Mouse (Mus musculus): ENCODE measurements around the gene Tnfrsf11a. TPM values are rescaled to one million over a fixed set of nuclear protein-coding genes. Genes with fewer than 3 reads are reported as not detected.

The Tnfrsf11a gene
- polyA plus RNA-seq, 1 experiment from 2014 or later: 0.33 TPM

GRCm38 (mm10) chr1:105814402-105815270 lies 34.1 kb downstream of the Tnfrsf11a start:
- no peak overlapping the region for H3K4me2 ChIP-seq (replicated peaks)
- no peaks in the 10 kb centered on the region for H3K9me3 ChIP-seq
- peak; percentile 32; the same call in 1 of the 2 replicates for ATAC-seq (ENCODE audit: low FRiP score, low read depth)
- H3K27ac ChIP-seq (replicated peaks): no peak overlapping the region
- 0 out of 2 replicates have a peak, but pooled peaks cover 3% of the 10 kb centered on the region for H3K27me3 ChIP-seq
- H3K36me3 ChIP-seq: no peaks in the 10 kb centered on the region
- H3K4me1 ChIP-seq: 0 out of 2 replicates have a peak, but pooled peaks cover 9% of the 10 kb centered on the region
- 50% methylated on average over 14 of the region's 14 CpGs for WGBS
- H3K9ac ChIP-seq (replicated peaks): no peak overlapping the region
- no peak overlapping the region for H3K4me3 ChIP-seq

- ATAC-seq (ENCODE audit: low FRiP score, low read depth): peak; percentile 59
Measured at GRCm38 (mm10) chr1:105815310-105815709, 34.8 kb downstream of the Tnfrsf11a start.

GRCm38 (mm10) chr1:105815736-105816135 lies 35.2 kb downstream of the Tnfrsf11a start:
- Histone ChIP-seq H3K4me1 (0 out of 2 replicates have a peak, but pooled peaks cover 9% of the 10 kb centered on the region), H3K9ac (replicated peaks) (no peak overlapping the region), H3K27ac (replicated peaks) (no peak overlapping the region), H3K27me3 (0 out of 2 replicates have a peak, but pooled peaks cover 3% of the 10 kb centered on the region), H3K36me3 (no peaks in the 10 kb centered on the region), H3K4me3 (no peak overlapping the region), H3K4me2 (replicated peaks) (no peak overlapping the region), H3K9me3 (no peaks in the 10 kb centered on the region)
- no peak for ATAC-seq (ENCODE audit: low FRiP score, low read depth)
- 83% methylated on average over 3 of the region's 3 CpGs for WGBS

More at GRCm38 (mm10) chr1:105815310-105815709, 34.8 kb downstream of the Tnfrsf11a start:
- H3K9me3 ChIP-seq: no peaks in the 10 kb centered on the region
- H3K4me2 ChIP-seq (replicated peaks): no peak overlapping the region
- H3K9ac ChIP-seq (replicated peaks): no peak overlapping the region
- H3K4me3 ChIP-seq: no peak overlapping the region
- no peak overlapping the region for H3K27ac ChIP-seq (replicated peaks)
- H3K27me3 ChIP-seq: 0 out of 2 replicates have a peak, but pooled peaks cover 3% of the 10 kb centered on the region
- 0 out of 2 replicates have a peak, but pooled peaks cover 9% of the 10 kb centered on the region for H3K4me1 ChIP-seq
- H3K36me3 ChIP-seq: no peaks in the 10 kb centered on the region
- WGBS: 30% methylated on average over 2 of the region's 2 CpGs

DNA sequence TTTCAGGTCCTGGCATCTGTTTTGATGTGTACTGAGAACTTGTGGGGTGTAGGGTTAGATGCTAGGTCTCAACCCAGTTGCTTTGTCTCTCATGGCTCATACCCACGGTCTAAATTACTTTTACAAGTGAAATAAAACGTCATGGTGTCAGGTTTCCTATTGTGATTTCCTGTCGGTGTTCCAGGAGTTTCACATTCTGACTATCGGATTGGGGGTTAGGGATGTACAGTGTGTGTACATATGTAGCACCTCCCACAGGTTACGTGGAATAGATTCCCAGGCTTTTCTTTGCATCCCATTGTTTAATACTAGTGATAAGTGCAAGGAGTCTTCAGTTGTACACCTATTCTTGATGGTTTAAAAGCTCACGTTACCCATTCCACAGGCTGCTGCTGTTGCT lies 38.5 kb downstream of the Tnfrsf11a start:
- Histone ChIP-seq H3K4me3 (no peak overlapping the region), H3K9me3 (no peaks in the 10 kb centered on the region), H3K9ac (replicated peaks) (no peak overlapping the region), H3K36me3 (no peaks in the 10 kb centered on the region), H3K27me3 (no peaks in the 10 kb centered on the region), H3K27ac (replicated peaks) (no peak overlapping the region), H3K4me2 (replicated peaks) (no peak overlapping the region), H3K4me1 (0 out of 2 replicates have a peak, but pooled peaks cover 9% of the 10 kb centered on the region)
- no peak for ATAC-seq (ENCODE audit: low FRiP score, low read depth)
- WGBS: 58% methylated on average over 6 of the region's 6 CpGs

DNA sequence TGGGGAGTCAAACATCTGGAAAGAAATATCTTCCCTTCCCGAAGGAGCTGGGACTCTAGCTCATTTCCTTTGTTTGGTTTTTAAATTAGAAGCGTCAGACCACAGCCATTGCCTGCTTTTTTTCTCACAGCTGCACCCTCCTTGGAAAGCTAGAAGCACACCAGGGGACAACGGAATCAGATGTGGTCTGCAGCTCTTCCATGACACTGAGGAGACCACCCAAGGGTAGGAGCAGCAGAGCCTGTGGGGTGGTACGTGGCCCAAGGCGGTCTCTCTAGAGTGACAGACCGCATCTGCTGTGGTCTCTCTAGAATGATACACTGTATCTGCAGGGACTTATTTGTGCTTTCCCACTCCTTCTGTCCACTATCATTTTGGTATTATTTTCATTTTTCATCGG lies 39.2 kb downstream of the Tnfrsf11a start:
- 69% methylated on average over 7 of the region's 7 CpGs for WGBS
- Histone ChIP-seq H3K4me3 (no peak overlapping the region), H3K4me1 (0 out of 2 replicates have a peak, but pooled peaks cover 6% of the 10 kb centered on the region), H3K36me3 (no peaks in the 10 kb centered on the region), H3K4me2 (replicated peaks) (no peak overlapping the region), H3K27ac (replicated peaks) (no peak overlapping the region), H3K27me3 (no peaks in the 10 kb centered on the region), H3K9me3 (no peaks in the 10 kb centered on the region), H3K9ac (replicated peaks) (no peak overlapping the region)
- no peak for ATAC-seq (ENCODE audit: low FRiP score, low read depth)

- H3K27ac ChIP-seq (replicated peaks): no peak overlapping the region
- no peak overlapping the region for H3K4me2 ChIP-seq (replicated peaks)
- no peaks in the 10 kb centered on the region for H3K27me3 ChIP-seq
- WGBS: 95% methylated on average over 4 of the region's 4 CpGs
- no peak overlapping the region for H3K9ac ChIP-seq (replicated peaks)
- no peak overlapping the region for H3K4me3 ChIP-seq
- no peak for ATAC-seq (ENCODE audit: low FRiP score, low read depth)
- no peaks in the 10 kb centered on the region for H3K36me3 ChIP-seq
- H3K4me1 ChIP-seq: no peaks in the 10 kb centered on the region
- H3K9me3 ChIP-seq: no peaks in the 10 kb centered on the region
Measured at GRCm38 (mm10) chr1:105824356-105824755, 43.8 kb downstream of the Tnfrsf11a start.

- Histone ChIP-seq H3K4me2 (replicated peaks) (no peak overlapping the region), H3K4me3 (no peak overlapping the region), H3K27ac (replicated peaks) (no peak overlapping the region), H3K9me3 (no peaks in the 10 kb centered on the region), H3K36me3 (no peaks in the 10 kb centered on the region), H3K9ac (replicated peaks) (no peak overlapping the region), H3K27me3 (no peaks in the 10 kb centered on the region), H3K4me1 (no peaks in the 10 kb centered on the region)
- no peak for ATAC-seq (ENCODE audit: low FRiP score, low read depth)
- 73% methylated on average over 4 of the region's 4 CpGs for whole genome bisulfite sequencing
Measured at GRCm38 (mm10) chr1:105824980-105825379, 44.5 kb downstream of the Tnfrsf11a start.

- no peak for ATAC-seq (ENCODE audit: low FRiP score, low read depth)
- Histone ChIP-seq H3K4me2 (replicated peaks) (no peak overlapping the region), H3K4me1 (no peaks in the 10 kb centered on the region), H3K27ac (replicated peaks) (no peak overlapping the region), H3K4me3 (no peak overlapping the region), H3K9me3 (no peaks in the 10 kb centered on the region), H3K27me3 (no peaks in the 10 kb centered on the region), H3K36me3 (no peaks in the 10 kb centered on the region), H3K9ac (replicated peaks) (no peak overlapping the region)
- WGBS: 79% methylated on average over 7 of the region's 7 CpGs
Measured at GRCm38 (mm10) chr1:105827374-105827773, 46.9 kb downstream of the Tnfrsf11a start.

DNA sequence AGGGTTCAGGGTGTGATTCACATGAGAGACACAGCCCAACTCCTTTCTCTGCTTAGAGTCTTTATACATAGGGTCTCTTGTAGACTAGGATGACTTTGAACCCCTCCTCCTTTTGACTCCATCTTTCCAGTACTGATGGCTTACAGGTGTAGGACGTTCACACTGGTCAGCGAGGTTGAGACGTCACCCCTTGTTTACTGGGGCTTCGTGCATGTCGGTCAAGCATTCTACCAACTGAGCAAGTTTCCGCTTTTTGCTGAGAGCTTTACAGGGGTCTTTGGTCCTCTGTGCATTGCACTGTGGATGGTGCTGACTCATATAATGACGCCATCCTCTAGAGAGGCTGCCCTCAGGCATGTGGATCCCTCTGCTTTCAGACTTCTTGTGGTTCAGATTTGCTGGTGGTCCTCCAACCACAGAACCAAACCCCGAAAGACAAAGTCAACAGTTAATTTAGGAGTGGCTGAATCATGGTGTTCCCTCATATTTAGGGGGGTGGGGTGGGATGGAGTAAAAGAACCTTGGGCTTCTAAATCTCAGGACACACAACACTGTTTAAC lies 47.3 kb downstream of the Tnfrsf11a start:
- H3K27me3 ChIP-seq: no peaks in the 10 kb centered on the region
- 93% methylated on average over 8 of the region's 8 CpGs for WGBS
- H3K9me3 ChIP-seq: no peaks in the 10 kb centered on the region
- H3K36me3 ChIP-seq: no peaks in the 10 kb centered on the region
- H3K27ac ChIP-seq (replicated peaks): no peak overlapping the region
- no peak overlapping the region for H3K4me3 ChIP-seq
- H3K4me1 ChIP-seq: no peaks in the 10 kb centered on the region
- no peak overlapping the region for H3K9ac ChIP-seq (replicated peaks)
- H3K4me2 ChIP-seq (replicated peaks): no peak overlapping the region
- ATAC-seq (ENCODE audit: low FRiP score, low read depth): no peak

DNA sequence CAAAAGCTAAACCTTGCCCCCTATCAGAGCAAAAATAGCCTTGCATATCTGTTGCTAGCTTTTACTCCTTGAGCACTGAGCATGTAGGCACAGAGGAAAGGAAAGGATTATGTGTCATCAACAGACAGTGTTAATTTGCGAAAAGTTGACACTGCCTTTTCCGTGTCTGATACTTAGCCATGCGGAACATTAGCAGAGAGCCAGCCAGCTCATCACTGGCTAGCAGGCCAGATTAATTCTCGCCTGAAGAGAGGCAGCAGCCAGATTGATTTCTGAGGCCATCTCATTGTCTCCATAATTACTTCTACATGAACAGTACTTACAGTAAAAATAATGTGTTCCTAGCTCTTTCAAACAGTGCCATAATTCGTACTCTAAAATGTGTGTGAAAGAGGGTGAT lies 48.7 kb downstream of the Tnfrsf11a start:
- Histone ChIP-seq H3K4me3 (no peak overlapping the region), H3K4me1 (no peaks in the 10 kb centered on the region), H3K9me3 (no peaks in the 10 kb centered on the region), H3K27me3 (no peaks in the 10 kb centered on the region), H3K9ac (replicated peaks) (no peak overlapping the region), H3K36me3 (no peaks in the 10 kb centered on the region), H3K4me2 (replicated peaks) (no peak overlapping the region), H3K27ac (replicated peaks) (no peak overlapping the region)
- WGBS: 53% methylated on average over 5 of the region's 5 CpGs
- no peak for ATAC-seq (ENCODE audit: low FRiP score, low read depth)

- no peak for ATAC-seq (ENCODE audit: low FRiP score, low read depth)
- H3K9me3 ChIP-seq: no peaks in the 10 kb centered on the region
- H3K4me1 ChIP-seq: no peaks in the 10 kb centered on the region
- no peaks in the 10 kb centered on the region for H3K27me3 ChIP-seq
- no peak overlapping the region for H3K27ac ChIP-seq (replicated peaks)
- no peak overlapping the region for H3K4me2 ChIP-seq (replicated peaks)
- 92% methylated on average over 1 of the region's 1 CpGs for WGBS
- H3K9ac ChIP-seq (replicated peaks): no peak overlapping the region
- no peaks in the 10 kb centered on the region for H3K36me3 ChIP-seq
- H3K4me3 ChIP-seq: no peak overlapping the region
Measured at GRCm38 (mm10) chr1:105832784-105833183, 52.3 kb downstream of the Tnfrsf11a start.

DNA sequence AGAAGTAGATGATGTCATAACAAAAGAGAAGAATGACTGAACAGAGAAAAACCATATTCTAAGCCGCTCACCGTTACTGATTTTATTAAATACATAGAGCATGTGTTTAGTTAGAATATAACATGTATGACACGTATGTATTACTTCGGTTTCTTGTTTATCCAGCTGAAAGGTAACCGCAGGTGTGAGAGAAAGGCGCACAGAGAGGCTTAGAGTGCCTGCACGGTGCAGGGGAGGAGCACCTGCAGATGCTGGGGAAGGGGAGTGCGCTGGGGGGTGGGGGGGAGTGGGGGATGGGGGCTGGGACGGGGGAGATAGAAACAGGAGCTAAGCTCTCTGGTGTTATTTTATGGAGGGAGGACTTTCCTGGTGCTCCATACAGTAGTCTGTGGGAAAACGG lies 62.4 kb downstream of the Tnfrsf11a start:
- 20% methylated on average over 10 of the region's 10 CpGs for WGBS
- Histone ChIP-seq H3K9me3 (no peaks in the 10 kb centered on the region), H3K27ac (replicated peaks) (no peak overlapping the region), H3K36me3 (no peaks in the 10 kb centered on the region), H3K4me3 (peak overlapping the region; percentile 25), H3K27me3 (peaks cover 15% of the 10 kb centered on the region), H3K4me1 (peaks cover 19% of the 10 kb centered on the region), H3K9ac (replicated peaks) (no peak overlapping the region), H3K4me2 (replicated peaks) (peak overlapping the region; percentile 64)
- peak; percentile 28; the same call in 1 of the 2 replicates for ATAC-seq (ENCODE audit: low FRiP score, low read depth)
